In the genomic region with DNA sequence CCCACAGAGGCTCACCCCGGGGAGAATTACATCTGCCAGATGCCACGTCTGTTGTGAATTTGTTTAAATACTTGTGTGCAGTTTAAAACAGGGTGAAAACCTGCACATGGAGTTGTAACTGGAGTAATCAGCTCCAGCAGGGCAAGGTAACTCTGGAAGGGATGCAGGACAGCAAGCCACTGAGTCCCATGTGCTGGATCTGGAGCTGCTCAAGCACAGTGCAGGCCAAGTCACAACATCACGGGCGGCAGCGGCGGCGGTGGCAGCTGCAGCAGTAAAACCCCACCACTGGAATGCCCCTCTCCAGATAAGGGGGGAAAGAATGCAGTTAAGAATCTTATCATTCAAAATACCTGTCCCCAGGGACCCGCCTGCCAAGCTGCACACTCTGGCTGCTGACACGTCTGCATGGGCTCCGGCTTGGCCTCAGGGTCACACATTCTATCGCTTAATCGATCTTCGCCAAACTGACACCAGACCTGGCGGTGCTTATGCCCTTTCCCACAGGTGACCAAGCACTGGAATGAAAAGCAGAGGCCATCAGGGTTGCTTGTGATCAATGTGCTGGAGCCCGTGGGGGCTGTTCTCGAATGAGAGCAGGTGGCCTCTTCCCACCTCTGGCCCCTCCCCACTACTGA, we compare ENCODE assay signal across 9 mouse cellular contexts. TPM values are rescaled to one million over a fixed set of nuclear protein-coding genes. Genes with fewer than 3 reads are reported as not detected.
DNase-seq lines count a peak whose midpoint lies in the region; ATAC-seq and TF ChIP-seq lines count a peak whose summit lies in the region.
"Had no signal": no experiment of that assay in that cellular context is flagged by ENCODE, and none has a peak within 500 bp of the region (broad histone marks: within the 10 kb centered on the region; RNA-seq: fewer than 3 reads in every experiment).

No protein-coding gene starts in this region.

- H3K4me1 ChIP-seq in E14TG2a.4 (replicated peaks; ENCODE audit: low read depth, low read length) (peaks cover 11% of the 10 kb centered on the region), ES-E14 (ENCODE audit: control insufficient read depth in 2 of 2, insufficient read depth in 2 of 2, low read length in 2 of 2, poor library complexity in 1 of 2) (no peaks in the 10 kb centered on the region)
- H3K4me1 ChIP-seq in heart, embryonic 10.5 days, result peaks cover 25% of the 10 kb centered on the region
- peaks cover 6% of the 10 kb centered on the region; the same call in 1 of the 2 replicates for H3K4me1 ChIP-seq in liver, postnatal 0 days (ENCODE audit: insufficient read depth)

- H3K4me2 ChIP-seq in liver, postnatal 0 days (ENCODE audit: low read depth, low read length), result no peak overlapping the region; the same call in 1 of the 2 replicates

- ATAC-seq in liver, postnatal 0 days, result no peak
- ATAC-seq in cerebellum, adult (ENCODE audit: insufficient number of reproducible peaks, low FRiP score, low TSS enrichment), result no peak
- ATAC-seq in CD4-positive, CD25-positive, alpha-beta regulatory T cell, adult 4 months, result no peak

- no peak overlapping the region for H3K9ac ChIP-seq in ES-E14 (ENCODE audit: insufficient read depth, low read depth, low read length, poor library complexity, severe bottlenecking)
- H3K9ac ChIP-seq in liver, postnatal 0 days (replicated peaks), result no peak overlapping the region

- H3K4me3 ChIP-seq in E14TG2a.4 (replicated peaks; ENCODE audit: low read length) (peak overlapping the region; percentile 63), ES-E14 (ENCODE audit: insufficient read depth in 1 of 2, low read depth in 1 of 2, low read length in 2 of 2, poor library complexity in 1 of 2, severe bottlenecking in 1 of 2) (peak overlapping the region; percentile 31 to 35; a peak in 3 of 4 replicates)
- H3K4me3 ChIP-seq in heart, embryonic 10.5 days, result peak overlapping the region; percentile 25
- no peak overlapping the region for H3K4me3 ChIP-seq in liver, postnatal 0 days (ENCODE audit: low read depth, low read length)
- H3K4me3 ChIP-seq: erythroblast, embryonic 14.5 days had no signal

- H3K36me3 ChIP-seq in E14TG2a.4 (ENCODE audit: insufficient read depth, low read length) (peaks cover 15% of the 10 kb centered on the region), ES-E14 (ENCODE audit: control insufficient read depth, insufficient read depth, low read length, poor library complexity, severe bottlenecking) (no peaks in the 10 kb centered on the region)
- peaks cover 27% of the 10 kb centered on the region for H3K36me3 ChIP-seq in heart, embryonic 10.5 days
- H3K36me3 ChIP-seq in liver, postnatal 0 days (replicated peaks; ENCODE audit: insufficient read depth, low read length), result no peaks in the 10 kb centered on the region

- TF ChIP-seq EP300 in liver, postnatal 0 days (IDR thresholded peaks at IDR 0.05; ENCODE audit: low read depth), result no peak

- TF ChIP-seq CTCF in E14TG2a.4 (conservative IDR thresholded peaks at IDR 0.05; ENCODE audit: low read length), result no peak
- no peak for TF ChIP-seq CTCF in liver, postnatal 0 days (IDR thresholded peaks at IDR 0.05; ENCODE audit: low read depth)

- no peak for DNase-seq in ES-E14 (ENCODE audit: low read depth, low spot score)
- DNase-seq in heart, embryonic 10.5 days (ENCODE audit: low spot score), result no peak
- no peak for DNase-seq in liver, postnatal 0 days
- DNase-seq in retina, postnatal 1 day, result no peak
- DNase-seq: layer of hippocampus, postnatal 36 days had no signal

- in situ Hi-C loops in ES-E14 (cut with MboI; ENCODE audit: low sequenced_read_pairs in 2 of 2, unreplicated experiment in 2 of 2), result no loop called here

- H3K27me3 ChIP-seq in E14TG2a.4 (ENCODE audit: insufficient read depth, low read length), result no peaks in the 10 kb centered on the region
- H3K27me3 ChIP-seq in heart, embryonic 10.5 days (ENCODE audit: insufficient read depth, poor library complexity, severe bottlenecking), result no peaks in the 10 kb centered on the region
- no peaks in the 10 kb centered on the region for H3K27me3 ChIP-seq in liver, postnatal 0 days (ENCODE audit: insufficient read depth, low read length)

- no peaks in the 10 kb centered on the region for H3K9me3 ChIP-seq in E14TG2a.4 (ENCODE audit: low read length)
- H3K9me3 ChIP-seq in ES-E14 (ENCODE audit: control insufficient read depth, insufficient read depth, low read depth, low read length), result no peaks in the 10 kb centered on the region
- no peaks in the 10 kb centered on the region for H3K9me3 ChIP-seq in heart, embryonic 10.5 days
- no peaks in the 10 kb centered on the region for H3K9me3 ChIP-seq in liver, postnatal 0 days (ENCODE audit: low read length)

- 26% methylated on average over 16 of the region's 16 CpGs for WGBS in heart, embryonic 10.5 days
- WGBS in liver, postnatal 0 days (ENCODE audit: insufficient replicate concordance), result 58% methylated on average over 16 of the region's 16 CpGs

- H3K27ac ChIP-seq in ES-E14 (ENCODE audit: insufficient read depth, low read depth, low read length, poor library complexity, severe bottlenecking), result no peak overlapping the region
- peak overlapping the region; percentile 93 for H3K27ac ChIP-seq in heart, embryonic 10.5 days
- 0 out of 2 replicates have a peak overlapping the region, but pooled peaks have one; percentile 16 for H3K27ac ChIP-seq in liver, postnatal 0 days (ENCODE audit: low read depth)

TF ChIP-seq in ES-E14, 5 proteins besides CTCF, POLR2A, EP300 and RAD21:
- no peak for TF ChIP-seq ZC3H11A (IDR thresholded peaks at IDR 0.05; ENCODE audit: borderline replicate concordance, low read depth, low read length)
- no peak for TF ChIP-seq MAFK (IDR thresholded peaks at IDR 0.05; ENCODE audit: insufficient read depth, low read depth, low read length)
- TF ChIP-seq CHD2 (IDR thresholded peaks at IDR 0.05; ENCODE audit: low read depth, low read length), result no peak
- no peak for TF ChIP-seq ZNF384 (IDR thresholded peaks at IDR 0.05; ENCODE audit: low read depth, low read length)
- no peak for TF ChIP-seq HCFC1 (IDR thresholded peaks at IDR 0.05; ENCODE audit: borderline replicate concordance, insufficient read depth, low read length)

RNA-seq across cellular contexts. Expression of a gene that starts 0.5 kb away (rescaled TPM):
- 0.04 TPM in 1 of 2 replicates, not detected in the other for total RNA-seq in ES-E14 (2012; rRNA removed)
- polyA plus RNA-seq in heart, embryonic 10.5 days (2016; fragmentation: Nextera tagmentation; extraction: Ambion mirVana), result 0.10 and 0.17 TPM in 2 replicates
- not detected in 2 replicates for polyA plus RNA-seq in liver, postnatal 0 days (2015; fragmentation: Nextera tagmentation; extraction: Ambion mirVana)
- polyA plus RNA-seq in CD4-positive, CD25-positive, alpha-beta regulatory T cell, adult 4 months (2017; shearing (Covaris generic)), result not detected
- total RNA-seq: layer of hippocampus, postnatal 36 days had no signal
- polyA plus RNA-seq: erythroblast, embryonic 14.5 days had no signal

RNA-seq across cellular contexts. Expression of a gene that starts 53.4 kb away (rescaled TPM):
- 1.6 and 2.5 TPM in 2 replicates for total RNA-seq in ES-E14 (2012; rRNA removed)
- 0.99 and 1.7 TPM in 2 replicates for polyA plus RNA-seq in heart, embryonic 10.5 days (2016; fragmentation: Nextera tagmentation; extraction: Ambion mirVana)
- not detected in 2 replicates for polyA plus RNA-seq in liver, postnatal 0 days (2015; fragmentation: Nextera tagmentation; extraction: Ambion mirVana)
- not detected for polyA plus RNA-seq in CD4-positive, CD25-positive, alpha-beta regulatory T cell, adult 4 months (2017; shearing (Covaris generic))
- polyA plus RNA-seq: erythroblast, embryonic 14.5 days had no signal
